Mouse (Mus musculus): ENCODE measurements around the gene Cyp46a1. TPM values are rescaled to one million over a fixed set of nuclear protein-coding genes. Genes with fewer than 3 reads are reported as not detected.

Gene Cyp46a1
- total and polyA plus RNA-seq, 3 experiments: not detected

GRCm38 (mm10) chr12:108326401-108326800 is 7.8 kb upstream of the Cyp46a1 start:
- Histone ChIP-seq H3K27ac (ENCODE audit: control insufficient read depth, low read depth, low read length) (no peak overlapping the region), H3K4me3 (ENCODE audit: control insufficient read depth in 1 of 2, insufficient read depth in 1 of 2, low read depth in 2 of 2, low read length in 2 of 2) (no peak overlapping the region), H3K27me3 (ENCODE audit: control insufficient read depth in 1 of 2, insufficient read depth in 2 of 2, low read length in 2 of 2) (no peaks in the 10 kb centered on the region), H3K9me3 (replicated peaks; ENCODE audit: insufficient read depth, low read length) (no peaks in the 10 kb centered on the region), H3K36me3 (ENCODE audit: control insufficient read depth in 1 of 2, insufficient read depth in 2 of 2, low read length in 2 of 2) (no peaks in the 10 kb centered on the region), H3K79me2 (ENCODE audit: control insufficient read depth, insufficient read depth, low read length, poor library complexity) (no peaks in the 10 kb centered on the region), H3K4me1 (ENCODE audit: control insufficient read depth in 1 of 2, insufficient read depth in 2 of 2, low read length in 2 of 2) (no peaks in the 10 kb centered on the region), H3K9ac (ENCODE audit: control insufficient read depth, low read depth, low read length, poor library complexity, severe bottlenecking) (no peak overlapping the region)
- TF ChIP-seq HCFC1 (IDR thresholded peaks at IDR 0.05; ENCODE audit: low read depth, low read length): no peak
- TF ChIP-seq JUND (IDR thresholded peaks at IDR 0.05; ENCODE audit: low read depth, low read length): no peak
- TF ChIP-seq GABPA (IDR thresholded peaks at IDR 0.05; ENCODE audit: low read depth, low read length): no peak
- no peak for DNase-seq (ENCODE audit: low read depth, low spot score)

DNA sequence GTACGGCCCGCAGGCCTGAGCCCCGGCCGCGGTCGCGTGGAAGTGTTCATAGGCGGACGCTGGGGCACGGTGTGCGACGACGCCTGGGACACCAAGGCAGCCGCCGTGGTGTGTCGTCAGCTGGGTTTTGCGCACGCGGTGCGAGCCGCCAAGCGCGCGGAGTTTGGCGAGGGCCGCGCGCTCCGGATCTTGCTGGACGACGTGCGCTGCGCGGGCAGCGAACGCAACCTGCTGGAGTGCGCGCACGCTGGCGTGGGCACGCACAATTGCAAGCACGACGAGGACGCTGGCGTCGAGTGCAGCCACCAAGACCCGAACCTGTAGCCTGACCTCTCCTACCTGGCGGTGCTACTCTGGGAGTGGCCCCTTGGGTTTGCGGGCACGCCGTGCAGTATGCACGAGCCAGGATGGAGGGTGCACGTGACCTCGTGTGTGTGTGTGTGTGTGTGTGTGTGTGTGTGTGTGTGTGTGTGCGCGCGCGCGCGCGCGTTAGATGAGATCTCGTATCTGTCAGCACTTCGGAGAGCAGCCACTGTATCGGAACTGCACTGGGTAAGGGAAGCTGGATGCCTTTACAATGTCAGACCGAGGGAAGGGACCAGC is 6.2 kb upstream of the Cyp46a1 start:
- H3K27ac ChIP-seq (ENCODE audit: control insufficient read depth, low read depth, low read length): no peak overlapping the region
- H3K4me1 ChIP-seq (ENCODE audit: control insufficient read depth in 1 of 2, insufficient read depth in 2 of 2, low read length in 2 of 2): no peaks in the 10 kb centered on the region
- H3K4me3 ChIP-seq (ENCODE audit: control insufficient read depth in 1 of 2, insufficient read depth in 1 of 2, low read depth in 2 of 2, low read length in 2 of 2): no peak overlapping the region
- no peak for DNase-seq (ENCODE audit: low read depth, low spot score)
- no peaks in the 10 kb centered on the region for H3K27me3 ChIP-seq (ENCODE audit: control insufficient read depth in 1 of 2, insufficient read depth in 2 of 2, low read length in 2 of 2)
- H3K36me3 ChIP-seq (ENCODE audit: control insufficient read depth in 1 of 2, insufficient read depth in 2 of 2, low read length in 2 of 2): no peaks in the 10 kb centered on the region
- no peaks in the 10 kb centered on the region for H3K9me3 ChIP-seq (replicated peaks; ENCODE audit: insufficient read depth, low read length)
- no peak overlapping the region for H3K9ac ChIP-seq (ENCODE audit: control insufficient read depth, low read depth, low read length, poor library complexity, severe bottlenecking)
- no peaks in the 10 kb centered on the region for H3K79me2 ChIP-seq (ENCODE audit: control insufficient read depth, insufficient read depth, low read length, poor library complexity)
- TF ChIP-seq GATA1 (IDR thresholded peaks at IDR 0.05; ENCODE audit: low read depth, low read length) (no peak), MYB (IDR thresholded peaks at IDR 0.05; ENCODE audit: low read depth, low read length) (no peak), TCF12 (IDR thresholded peaks at IDR 0.05; ENCODE audit: low read depth, low read length) (no peak), POLR2AphosphoS5 (IDR thresholded peaks at IDR 0.05; ENCODE audit: borderline replicate concordance, low read depth, low read length) (no peak), USF1 (IDR thresholded peaks at IDR 0.05; ENCODE audit: low read depth, low read length) (no peak), MAFK (IDR thresholded peaks at IDR 0.05; ENCODE audit: borderline replicate concordance, low read depth, low read length) (no peak)

GRCm38 (mm10) chr12:108333056-108333455 is 1.1 kb upstream of the Cyp46a1 start:
- TF ChIP-seq ZNF384 (IDR thresholded peaks at IDR 0.05; ENCODE audit: low read depth, low read length): no peak
- no peak for TF ChIP-seq MAZ (IDR thresholded peaks at IDR 0.05; ENCODE audit: low read depth, low read length)
- TF ChIP-seq BHLHE40 (IDR thresholded peaks at IDR 0.05; ENCODE audit: borderline replicate concordance, low read depth, low read length): no peak
- no peak for TF ChIP-seq EP300 (IDR thresholded peaks at IDR 0.05; ENCODE audit: low read depth in 1 of 2, low read length in 2 of 2)
- no peak for TF ChIP-seq MAFK (IDR thresholded peaks at IDR 0.05; ENCODE audit: borderline replicate concordance, low read depth, low read length)
- TF ChIP-seq HCFC1 (IDR thresholded peaks at IDR 0.05; ENCODE audit: low read depth, low read length): no peak
- TF ChIP-seq MYC (IDR thresholded peaks at IDR 0.05; ENCODE audit: low read depth, low read length): no peak
- no peak for TF ChIP-seq MYB (IDR thresholded peaks at IDR 0.05; ENCODE audit: low read depth, low read length)
- TF ChIP-seq RAD21 (IDR thresholded peaks at IDR 0.05; ENCODE audit: low read depth, low read length): no peak
- TF ChIP-seq CHD2 (IDR thresholded peaks at IDR 0.05; ENCODE audit: low read length): no peak
- TF ChIP-seq ZC3H11A (IDR thresholded peaks at IDR 0.05; ENCODE audit: low read depth, low read length): no peak
- H3K27me3 ChIP-seq (ENCODE audit: control insufficient read depth in 1 of 2, insufficient read depth in 2 of 2, low read length in 2 of 2): no peaks in the 10 kb centered on the region
- no peaks in the 10 kb centered on the region for H3K36me3 ChIP-seq (ENCODE audit: control insufficient read depth in 1 of 2, insufficient read depth in 2 of 2, low read length in 2 of 2)
- H3K9me3 ChIP-seq (replicated peaks; ENCODE audit: insufficient read depth, low read length): no peaks in the 10 kb centered on the region
- no peaks in the 10 kb centered on the region for H3K4me1 ChIP-seq (ENCODE audit: control insufficient read depth in 1 of 2, insufficient read depth in 2 of 2, low read length in 2 of 2)
- DNase-seq (ENCODE audit: low read depth, low spot score): no peak
- no peak overlapping the region for H3K4me3 ChIP-seq (ENCODE audit: control insufficient read depth in 1 of 2, insufficient read depth in 1 of 2, low read depth in 2 of 2, low read length in 2 of 2)
- H3K9ac ChIP-seq (ENCODE audit: control insufficient read depth, low read depth, low read length, poor library complexity, severe bottlenecking): no peak overlapping the region
- H3K79me2 ChIP-seq (ENCODE audit: control insufficient read depth, insufficient read depth, low read length, poor library complexity): no peaks in the 10 kb centered on the region
- no peak overlapping the region for H3K27ac ChIP-seq (ENCODE audit: control insufficient read depth, low read depth, low read length)

Data from MEL (cell line).